Mouse (Mus musculus) adrenal gland, postnatal 10 days (tissue): ENCODE measurements around the gene Olfr31. TPM values are rescaled to one million over a fixed set of nuclear protein-coding genes. Genes with fewer than 3 reads are reported as not detected.

Source experiments
- DNase-seq: peaks from one replicate; pipeline ENCODE4 v3.0.0; 2021; ENCODE audit warnings: mixed read lengths
- total RNA-seq, 2 experiments: library from RNA; stranded (reverse); gene quantifications; 2 replicates each; pipeline ENCODE4 v1.2.3; 2021

Olfr31 gene
- total RNA-seq, 2 experiments from 2014 or later: not detected

DNA sequence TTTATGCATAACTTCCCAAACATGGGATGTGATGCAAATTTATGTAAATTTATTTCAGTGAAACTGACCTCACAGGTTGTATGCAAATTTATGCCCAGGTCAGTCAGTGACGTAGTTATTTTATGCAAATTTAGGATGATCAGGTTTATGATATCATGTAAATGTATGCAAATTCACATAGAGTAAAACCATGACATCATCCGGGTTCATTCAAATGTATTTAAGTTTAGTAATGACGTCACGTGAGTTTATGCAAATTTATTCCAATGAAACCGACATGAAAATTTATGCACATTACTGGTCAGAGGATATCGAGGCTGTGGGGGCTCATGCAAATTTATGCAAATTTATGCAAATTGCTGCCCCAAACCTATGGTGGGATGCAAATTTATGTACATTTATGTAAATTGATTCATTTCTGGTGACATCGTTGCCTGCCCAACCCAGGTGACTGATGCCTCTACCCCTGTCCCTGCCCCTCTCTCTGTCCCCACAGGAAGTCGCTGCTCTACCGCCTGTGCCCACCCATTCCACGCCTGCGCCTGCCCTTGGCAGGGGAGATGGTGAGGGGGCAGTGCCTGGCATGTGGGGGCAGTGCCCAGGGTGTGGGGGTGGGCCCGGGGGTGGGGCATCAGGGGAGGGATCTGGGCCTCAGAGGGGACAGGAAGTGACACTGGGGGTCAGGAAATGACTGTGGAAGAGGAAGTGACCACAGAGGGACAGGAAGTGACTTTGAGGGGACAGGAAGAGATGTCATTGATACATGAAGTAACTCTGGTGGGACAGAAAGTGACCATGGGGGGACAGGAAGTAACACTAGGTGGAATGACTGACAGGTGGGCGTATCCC is 32.1 kb downstream of the Olfr31 start:
- DNase-seq: no peak

- no peak for DNase-seq
These were observed 32.7 kb downstream of the Olfr31 start for GRCm38 (mm10) chr14:14355360-14355646.

Other genes with a start within 250 kb of the Olfr31 start
- 100 to 1,000 TPM; 118 to 130 TPM for gene Psmd6, start 201.8 kb upstream of the Olfr31 start, total RNA-seq
- gene Olfr720, start 136.0 kb upstream of the Olfr31 start, total RNA-seq: not detected
- 10 to 100 TPM; 10.3 to 13.5 TPM for gene Il3ra, start 23.4 kb downstream of the Olfr31 start, total RNA-seq
- not detected for gene Olfr721-ps1, start 78.5 kb downstream of the Olfr31 start, total RNA-seq